Mouse (Mus musculus): ENCODE results near the gene Zfp385b.

DNA sequence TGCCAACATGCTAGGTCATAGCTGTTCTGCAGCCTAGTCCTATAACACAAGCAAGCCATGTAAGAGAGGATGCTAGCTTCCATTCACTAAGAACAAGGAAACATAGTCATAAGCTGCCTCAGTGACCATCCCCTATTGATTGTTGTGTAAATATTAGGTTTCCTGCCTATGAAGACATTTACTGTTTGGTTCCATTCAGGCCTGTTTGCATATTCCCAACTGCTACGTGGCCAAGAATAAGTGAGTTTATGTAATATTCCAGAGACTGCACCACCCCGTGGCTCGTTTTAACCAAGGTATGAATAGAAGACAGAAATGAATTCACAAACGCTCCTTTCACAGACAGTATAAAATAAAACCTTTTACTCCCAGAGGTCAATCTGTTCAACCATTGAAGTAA lies 200.8 kb downstream of the Zfp385b start:
- TF ChIP-seq POLR2A (IDR thresholded peaks at IDR 0.05; ENCODE audit: extremely low read depth, insufficient read depth, low read length) (no peak), CTCF (IDR thresholded peaks at IDR 0.05; ENCODE audit: low read depth, low read length) (no peak)
